ENCODE assay signal across 22 mouse cellular contexts in genomic region chr9:102342026-102342425, GRCm38 (mm10). TPM values are rescaled to one million over a fixed set of nuclear protein-coding genes. Genes with fewer than 3 reads are reported as not detected.
A peak's percentile ranks its signal among the peaks of the same experiment; 100 is the strongest.
DNase-seq lines count a peak whose midpoint lies in the region; ATAC-seq lines count a peak whose summit lies in the region.
"Had no signal": no experiment of that assay in that cellular context is flagged by ENCODE, and none has a peak within 500 bp of the region (broad histone marks: within the 10 kb centered on the region; RNA-seq: fewer than 3 reads in every experiment).

No protein-coding gene starts in this region.

- no peak overlapping the region for H3K4me3 ChIP-seq in liver, embryonic 11.5 days (ENCODE audit: low read depth, low read length)
- H3K4me3 ChIP-seq in liver, embryonic 12.5 days: no peak overlapping the region
- H3K4me3 ChIP-seq: embryonic facial prominence, embryonic 15.5 days; erythroblast, embryonic 14.5 days; forebrain, embryonic 10.5 days; forebrain, embryonic 15.5 days; hindbrain, embryonic 13.5 days; intestine, embryonic 15.5 days had no signal

- no peak for ATAC-seq in liver, embryonic 11.5 days (replicated peaks; ENCODE audit: low FRiP score)
- ATAC-seq in liver, embryonic 12.5 days: no peak
- ATAC-seq: activated CD4-positive, CD25-positive, alpha-beta regulatory T cell, adult 4 months; forebrain, embryonic 15.5 days; intestine, embryonic 15.5 days had no signal

- no peaks in the 10 kb centered on the region for H3K36me3 ChIP-seq in liver, embryonic 11.5 days (ENCODE audit: control insufficient read depth, insufficient read depth, low read length)
- H3K36me3 ChIP-seq in liver, embryonic 12.5 days: no peaks in the 10 kb centered on the region
- H3K36me3 ChIP-seq: embryonic facial prominence, embryonic 15.5 days; forebrain, embryonic 15.5 days; G1E; intestine, embryonic 15.5 days had no signal

- H3K27me3 ChIP-seq in liver, embryonic 11.5 days (replicated peaks; ENCODE audit: control insufficient read depth, insufficient read depth, low read length): no peaks in the 10 kb centered on the region; the same call in 1 of the 2 replicates
- H3K27me3 ChIP-seq in liver, embryonic 12.5 days (replicated peaks): 0 out of 2 replicates have a peak, but pooled peaks cover 8% of the 10 kb centered on the region
- H3K27me3 ChIP-seq: CH12.LX; embryonic facial prominence, embryonic 15.5 days; forebrain, embryonic 15.5 days; intestine, embryonic 15.5 days had no signal

- no peak overlapping the region for H3K27ac ChIP-seq in liver, embryonic 11.5 days (ENCODE audit: low read depth, low read length)
- no peak overlapping the region for H3K27ac ChIP-seq in liver, embryonic 12.5 days
- H3K27ac ChIP-seq: embryonic facial prominence, embryonic 15.5 days; forebrain, embryonic 10.5 days; forebrain, embryonic 15.5 days; hindbrain, embryonic 13.5 days; intestine, embryonic 15.5 days had no signal

- intact Hi-C loops in left cerebral cortex, postnatal 25 days (cut with DNase I): no loop called here

- no peak overlapping the region for H3K9ac ChIP-seq in liver, embryonic 11.5 days (ENCODE audit: low read depth, low read length)
- no peak overlapping the region for H3K9ac ChIP-seq in liver, embryonic 12.5 days
- H3K9ac ChIP-seq: embryonic facial prominence, embryonic 15.5 days; forebrain, embryonic 15.5 days; hindbrain, embryonic 13.5 days; intestine, embryonic 15.5 days had no signal

- H3K9me3 ChIP-seq in liver, embryonic 11.5 days (ENCODE audit: control insufficient read depth, low read length): no peaks in the 10 kb centered on the region
- H3K9me3 ChIP-seq in liver, embryonic 12.5 days (replicated peaks): no peaks in the 10 kb centered on the region
- H3K9me3 ChIP-seq: embryonic facial prominence, embryonic 15.5 days; forebrain, embryonic 10.5 days; forebrain, embryonic 15.5 days; hindbrain, embryonic 13.5 days; intestine, embryonic 15.5 days had no signal

- peak; percentile 1 to 2 for DNase-seq in cerebellum, postnatal 25 days
- no peak for DNase-seq in cerebellum, postnatal 10 days
- DNase-seq in liver, embryonic 11.5 days (ENCODE audit: low spot score): peak; percentile 8
- DNase-seq in R1 (ENCODE audit: low read depth, low spot score): peak; percentile 52
- DNase-seq in left cerebral cortex, postnatal 25 days (ENCODE audit: low spot score in 2 of 2): no peak
- DNase-seq: adrenal gland, postnatal 14 days; embryo, embryonic 11 days; gastrocnemius, postnatal 14 days; heart, postnatal 10 days; kidney, adult 18-20 months had no signal

- no peaks in the 10 kb centered on the region for H3K4me1 ChIP-seq in liver, embryonic 11.5 days (replicated peaks; ENCODE audit: control insufficient read depth, insufficient read depth, low read length)
- H3K4me1 ChIP-seq in liver, embryonic 12.5 days: no peaks in the 10 kb centered on the region
- H3K4me1 ChIP-seq: embryonic facial prominence, embryonic 15.5 days; intestine, embryonic 15.5 days had no signal

- WGBS in liver, embryonic 11.5 days: 48% methylated on average over 3 of the region's 3 CpGs
- WGBS in liver, embryonic 12.5 days (ENCODE audit: insufficient replicate concordance): 46% methylated on average over 3 of the region's 3 CpGs

- H3K4me2 ChIP-seq in liver, embryonic 11.5 days: no peak overlapping the region
- H3K4me2 ChIP-seq in liver, embryonic 12.5 days: no peak overlapping the region
- H3K4me2 ChIP-seq: embryonic facial prominence, embryonic 15.5 days; forebrain, embryonic 15.5 days; hindbrain, embryonic 13.5 days; intestine, embryonic 15.5 days had no signal

RNA-seq across cellular contexts. Expression of gene Ephb1, which starts 12.5 kb away (rescaled TPM):
- polyA plus RNA-seq in liver, embryonic 11.5 days (2014; fragmentation: Nextera tagmentation; extraction: Ambion mirVana): 0.69 and 0.70 TPM in 2 replicates
- polyA plus RNA-seq in liver, embryonic 12.5 days (2016; fragmentation: Nextera tagmentation; extraction: Ambion mirVana): 0.42 and 0.44 TPM in 2 replicates
- 10 to 100 TPM; 31.5 to 36.0 TPM for total RNA-seq in left cerebral cortex, postnatal 25 days (2021)
- total RNA-seq: CH12.LX; common myeloid progenitor, adult 5-6 weeks; hematopoietic stem cell, adult 5-6 weeks had no signal
- polyA plus RNA-seq: activated CD4-positive, CD25-positive, alpha-beta regulatory T cell, adult 4 months; erythroblast, embryonic 14.5 days; G1E had no signal

Comparison
In these comparisons a context has a peak if more than half of its experiments do, and no peak if none do; other contexts are left out.
1. DNase-seq: peak in cerebellum, postnatal 25 days (2 of 2), liver, embryonic 11.5 days (single experiment) and R1 (single experiment); none in cerebellum, postnatal 10 days (0 of 2) and left cerebral cortex, postnatal 25 days (0 of 2).